Mouse (Mus musculus): ENCODE results near the gene Wif1. TPM values are rescaled to one million over a fixed set of nuclear protein-coding genes. Genes with fewer than 3 reads are reported as not detected.

Gene Wif1
- total RNA-seq, 2 experiments from 2014 or later: 2.3 to 2.5 TPM

DNA sequence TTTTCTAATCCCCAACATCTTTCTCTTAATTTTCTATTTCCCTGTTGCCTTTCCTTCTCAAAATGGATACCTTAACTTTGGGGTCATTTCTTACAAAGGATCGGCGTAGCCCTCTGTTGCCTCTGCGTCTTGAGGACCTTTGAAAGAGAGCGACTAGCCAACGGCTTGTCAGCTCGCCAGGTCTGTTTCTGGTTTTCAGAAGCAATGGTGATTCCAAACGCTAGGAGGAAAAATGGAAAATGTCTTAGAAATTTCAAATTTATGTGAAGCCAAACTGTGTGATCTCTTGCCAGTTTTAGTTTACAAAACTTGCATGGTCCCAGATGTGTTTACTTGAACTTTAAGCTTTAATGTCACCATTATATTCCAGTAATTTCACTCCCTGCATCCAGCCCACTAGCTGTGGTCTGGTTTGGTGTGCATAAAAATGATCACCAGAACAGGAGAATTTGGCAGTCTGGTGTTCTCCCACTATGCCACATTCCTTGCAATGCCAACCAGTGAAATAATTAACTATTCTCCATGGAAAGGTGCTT lies 33.7 kb downstream of the Wif1 start:
- intact Hi-C loops (cut with DNase I): no loop called here
- no peak for DNase-seq

- intact Hi-C loops (cut with DNase I): no loop called here
- no peak for DNase-seq
These were observed 34.2 kb downstream of the Wif1 start for GRCm38 (mm10) chr10:121068003-121068402.

DNA sequence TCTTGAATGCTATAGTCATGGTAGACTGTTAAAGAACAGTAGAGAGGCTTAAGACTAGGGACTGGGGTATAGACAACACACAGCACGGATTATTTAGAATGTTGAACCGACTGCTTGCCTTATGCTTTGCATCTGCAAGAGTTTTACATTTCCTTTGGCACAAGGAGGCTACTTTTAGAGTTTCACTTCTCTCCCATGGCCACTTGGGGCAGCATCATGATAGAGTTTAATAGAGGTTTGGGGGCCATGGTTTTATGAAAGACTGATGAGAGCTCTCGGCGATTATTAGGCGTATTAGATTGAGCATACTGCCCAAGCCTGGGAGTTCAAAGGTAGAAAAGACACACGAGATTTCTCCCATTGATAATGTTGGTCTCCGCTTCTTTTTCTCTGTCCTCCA lies 37.0 kb downstream of the Wif1 start:
- no peak for DNase-seq
- intact Hi-C loops (cut with DNase I): no loop called here

DNA sequence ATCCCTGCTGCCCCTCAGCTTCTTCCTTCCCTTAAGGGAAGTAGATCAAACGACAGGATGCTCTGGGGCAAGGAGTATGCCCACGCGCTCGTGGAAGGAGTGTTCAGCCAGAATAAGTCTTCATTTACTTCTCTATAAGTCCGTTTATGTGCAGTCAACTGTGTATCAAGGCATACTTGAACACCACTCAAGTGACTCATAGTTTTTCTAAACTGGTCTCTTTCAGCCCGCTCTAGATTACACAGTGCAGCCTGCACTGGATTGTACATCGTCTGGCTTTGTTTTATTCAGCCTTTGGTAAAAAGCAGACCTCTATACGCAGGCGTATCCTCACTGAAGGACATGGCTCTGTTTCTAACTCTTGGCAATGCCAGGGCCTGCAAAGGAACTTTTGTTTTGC lies 46.7 kb downstream of the Wif1 start:
- no peak for DNase-seq
- intact Hi-C loops (cut with DNase I): no loop called here

GRCm38 (mm10) chr10:121082881-121083280 lies 49.1 kb downstream of the Wif1 start:
- intact Hi-C loops (cut with DNase I): no loop called here
- DNase-seq: no peak

- intact Hi-C loops (cut with DNase I): no loop called here
- no peak for DNase-seq
These were observed 49.8 kb downstream of the Wif1 start for GRCm38 (mm10) chr10:121083512-121083911.

DNA sequence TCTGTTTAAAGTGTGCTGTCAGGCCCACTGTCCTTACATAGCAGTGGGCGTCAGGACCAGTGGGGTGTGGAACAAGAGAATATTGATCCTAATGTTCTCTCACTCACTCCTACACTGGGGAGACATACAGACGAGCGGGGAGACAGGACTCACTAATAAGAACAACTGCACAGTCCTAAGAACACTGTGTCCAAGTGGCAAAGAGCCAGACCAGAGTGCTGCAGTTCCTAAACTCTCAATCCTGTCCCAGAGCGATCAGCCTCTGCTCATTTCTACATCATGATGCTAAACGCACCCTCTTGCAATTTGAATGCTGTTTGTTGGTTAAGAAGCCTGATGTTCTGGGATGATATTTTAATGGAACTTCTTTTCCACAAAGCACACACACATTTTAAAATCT lies 54.9 kb downstream of the Wif1 start:
- intact Hi-C loops (cut with DNase I): no loop called here
- no peak for DNase-seq

- intact Hi-C loops (cut with DNase I): no loop called here
- DNase-seq: no peak
These were observed 55.6 kb downstream of the Wif1 start for GRCm38 (mm10) chr10:121089312-121089711.

- no peak for DNase-seq
- intact Hi-C loops (cut with DNase I): no loop called here
These were observed 56.2 kb downstream of the Wif1 start for GRCm38 (mm10) chr10:121090006-121090405.

- intact Hi-C loops (cut with DNase I): no loop called here
- no peak for DNase-seq
These were observed 62.2 kb downstream of the Wif1 start for GRCm38 (mm10) chr10:121095948-121096347.

GRCm38 (mm10) chr10:121098263-121098662 lies 64.5 kb downstream of the Wif1 start:
- intact Hi-C loops (cut with DNase I): no loop called here
- DNase-seq: no peak

DNA sequence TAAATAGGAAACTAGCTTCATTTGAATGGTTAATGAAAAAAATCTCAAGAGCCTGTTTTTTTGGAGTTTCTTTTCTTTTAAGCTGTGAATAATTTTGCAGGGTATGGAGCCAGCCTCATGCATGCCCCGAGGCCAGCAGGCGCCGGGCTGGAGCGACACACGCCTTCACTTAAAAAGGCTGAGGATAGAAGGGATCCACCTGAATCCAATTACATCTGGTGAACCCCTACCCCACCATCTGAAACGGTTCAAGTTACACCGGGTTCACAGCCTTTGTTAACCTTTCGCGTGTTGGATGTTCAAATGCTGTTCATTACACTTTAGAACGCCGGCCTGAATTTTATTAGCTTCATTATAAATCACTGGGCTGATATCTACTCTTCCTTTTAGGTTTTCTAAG lies 65.9 kb downstream of the Wif1 start:
- DNase-seq: no peak
- intact Hi-C loops (cut with DNase I): no loop called here

- intact Hi-C loops (cut with DNase I): no loop called here
- no peak for DNase-seq
These were observed 82.4 kb downstream of the Wif1 start for GRCm38 (mm10) chr10:121116115-121116514.

DNA sequence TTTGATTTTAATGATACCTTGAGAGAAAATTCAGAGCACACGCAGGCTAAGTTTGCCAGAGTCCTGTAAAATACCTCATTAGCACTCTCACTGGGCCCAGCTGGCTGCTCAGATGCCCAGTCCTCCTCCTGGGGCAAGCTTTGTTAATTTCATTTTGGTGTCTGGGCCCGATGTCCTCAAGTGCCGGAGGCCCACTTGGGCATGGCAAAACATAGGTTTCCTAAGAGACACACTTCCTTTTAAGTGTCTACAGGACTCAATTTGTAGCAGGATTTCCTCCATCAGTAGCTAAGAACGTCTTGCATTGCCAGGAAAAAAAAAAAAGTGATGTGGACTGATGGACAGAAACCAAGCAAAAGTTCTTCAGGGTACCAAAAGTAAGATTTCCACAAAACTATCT lies 82.9 kb downstream of the Wif1 start:
- intact Hi-C loops (cut with DNase I): no loop called here
- no peak for DNase-seq

GRCm38 (mm10) chr10:121120751-121121150 lies 87.0 kb downstream of the Wif1 start:
- no peak for DNase-seq
- intact Hi-C loops (cut with DNase I): no loop called here

DNA sequence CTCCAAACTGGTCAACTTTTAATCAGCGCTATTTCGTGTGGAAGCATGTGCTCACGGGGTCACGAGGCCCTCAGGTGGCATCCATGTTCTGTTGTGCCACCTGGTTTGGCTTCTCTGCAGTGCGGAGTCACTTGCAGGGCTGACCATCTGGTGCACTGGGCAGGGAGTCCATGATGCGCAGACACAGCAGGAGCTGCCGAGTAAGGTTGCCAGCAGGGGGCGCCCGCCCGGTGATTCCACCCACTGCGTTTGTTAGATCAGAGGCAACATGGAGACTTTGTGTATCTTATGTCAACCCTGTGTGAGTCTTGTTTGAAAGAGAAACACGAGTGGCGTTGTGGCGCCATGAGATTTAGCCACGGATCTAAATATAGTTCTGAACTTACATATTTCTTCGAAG lies 90.7 kb downstream of the Wif1 start:
- intact Hi-C loops (cut with DNase I): loop anchor here (1.0 kb wide), 1 partner anchor 132 kb away; no protein-coding TSS in a partner anchor
- DNase-seq: peak in 1 of 2 experiments; percentile 45

- intact Hi-C loops (cut with DNase I): no loop called here
- DNase-seq: peak; percentile 10 to 18
These were observed 95.5 kb downstream of the Wif1 start for GRCm38 (mm10) chr10:121129000-121129925.

Other genes starting within 250 kb of the Wif1 start
- gene Msrb3, start 134.9 kb upstream of the Wif1 start, total RNA-seq (2021): 10 to 100 TPM; 84.0 to 89.1 TPM
- gene Lemd3, start 54.6 kb upstream of the Wif1 start, total RNA-seq (2021): 10 to 100 TPM; 13.4 to 13.6 TPM